Mouse (Mus musculus) intestine, postnatal 0 days (tissue): ENCODE measurements around the gene Fam49a. TPM values are rescaled to one million over a fixed set of nuclear protein-coding genes. Genes with fewer than 3 reads are reported as not detected.

Source experiments
- ATAC-seq: fragments of 200-750 bp; cut with Nextera tagmentation; 2 replicates; pipeline ENCODE4 v1.8.0; 2017; ENCODE audit warnings: mild to moderate bottlenecking, moderate TSS enrichment, moderate library complexity
- H3K27ac ChIP-seq: fragments of 300-500 bp; sonication (generic); 2 replicates; pipeline ENCODE4 v1.5.1; 2014; ENCODE audit warnings: mild to moderate bottlenecking, low read depth, low read length, moderate library complexity
- H3K27me3 ChIP-seq: fragments of 300-500 bp; sonication (generic); replicated peaks from 2 replicates; pipeline ENCODE4 v1.6.1; 2014; ENCODE audit warnings: low read length, mixed read lengths; ENCODE audit not compliant: control insufficient read depth, insufficient read depth
- H3K36me3 ChIP-seq: fragments of 300-500 bp; sonication (generic); 2 replicates; pipeline ENCODE4 v1.6.1; 2014; ENCODE audit warnings: mild to moderate bottlenecking, moderate library complexity; ENCODE audit not compliant: control insufficient read depth, insufficient read depth
- H3K4me1 ChIP-seq: fragments of 300-500 bp; sonication (generic); replicated peaks from 2 replicates; pipeline ENCODE4 v1.6.1; 2014; ENCODE audit warnings: antibody characterized with exemption, low read length, mixed read lengths; ENCODE audit not compliant: control insufficient read depth, insufficient read depth
- H3K4me2 ChIP-seq: fragments of 300-500 bp; sonication (generic); replicated peaks from 2 replicates; pipeline ENCODE4 v1.6.1; 2014; ENCODE audit warnings: low read depth, mild to moderate bottlenecking, moderate library complexity
- H3K4me3 ChIP-seq: fragments of 300-500 bp; sonication (generic); 2 replicates; pipeline ENCODE4 v1.5.1; 2014; ENCODE audit warnings: low read depth, low read length
- H3K9ac ChIP-seq: fragments of 300-500 bp; sonication (generic); 2 replicates; pipeline ENCODE4 v1.6.1; 2014; ENCODE audit warnings: mild to moderate bottlenecking, low read depth, low read length
- H3K9me3 ChIP-seq: fragments of 300-500 bp; sonication (generic); 2 replicates; pipeline ENCODE4 v1.6.1; 2016; ENCODE audit warnings: mixed run types; ENCODE audit not compliant: control insufficient read depth
- CTCF ChIP-seq: sonication (generic); IDR thresholded peaks from 2 replicates; pipeline ENCODE4 v1.5.1; 2016; ENCODE audit warnings: low read depth, mild to moderate bottlenecking, control low read depth, antibody characterized with exemption, moderate library complexity
- WGBS: fragments of 180-500 bp; shearing (Covaris S2); extraction: QIAGEN DNeasy Blood & Tissue Kit; methylation state at CpG from one replicate; pipeline ENCODE4 v1.1.7; 2014; 5-methylcytosine and 5-hydroxymethylcytosine counted together
- polyA plus RNA-seq: library from polyadenylated mRNA; unstranded; fragments of >200 nt; fragmentation: Nextera tagmentation; extraction: Ambion mirVana; gene quantifications from 2 replicates; pipeline ENCODE4 v1.2.1, GENCODE M21; 2015

Fam49a gene
- polyA plus RNA-seq, 1 experiment from 2014 or later, result 4.2 TPM

GRCm38 (mm10) chr12:12343320-12343719 lies 81.4 kb downstream of the Fam49a start:
- Histone ChIP-seq H3K36me3 (no peaks in the 10 kb centered on the region), H3K9ac (no peak overlapping the region), H3K27ac (no peak overlapping the region), H3K4me2 (no peak overlapping the region), H3K9me3 (no peaks in the 10 kb centered on the region), H3K27me3 (no peaks in the 10 kb centered on the region), H3K4me1 (no peaks in the 10 kb centered on the region), H3K4me3 (no peak overlapping the region)
- no peak for TF ChIP-seq CTCF
- no peak for ATAC-seq
- 94% methylated on average over 2 of the region's 2 CpGs for WGBS

- Histone ChIP-seq H3K4me1 (no peaks in the 10 kb centered on the region), H3K36me3 (no peaks in the 10 kb centered on the region), H3K9me3 (no peaks in the 10 kb centered on the region), H3K4me2 (no peak overlapping the region), H3K4me3 (no peak overlapping the region), H3K27ac (no peak overlapping the region), H3K27me3 (no peaks in the 10 kb centered on the region), H3K9ac (no peak overlapping the region)
- TF ChIP-seq CTCF, result no peak
- ATAC-seq, result no peak
- WGBS, result 86% methylated on average over 2 of the region's 2 CpGs
These were observed 86.7 kb downstream of the Fam49a start for GRCm38 (mm10) chr12:12348625-12349024.

GRCm38 (mm10) chr12:12349645-12350288 lies 87.8 kb downstream of the Fam49a start:
- peak; percentile 48 for TF ChIP-seq CTCF
- H3K9ac ChIP-seq, result no peak overlapping the region
- no peaks in the 10 kb centered on the region for H3K9me3 ChIP-seq
- 77% methylated on average over 6 of the region's 6 CpGs for WGBS
- no peaks in the 10 kb centered on the region for H3K4me1 ChIP-seq
- ATAC-seq, result no peak
- H3K27ac ChIP-seq, result no peak overlapping the region
- no peak overlapping the region for H3K4me3 ChIP-seq
- no peaks in the 10 kb centered on the region for H3K27me3 ChIP-seq
- no peak overlapping the region for H3K4me2 ChIP-seq
- H3K36me3 ChIP-seq, result no peaks in the 10 kb centered on the region

GRCm38 (mm10) chr12:12351816-12352552 lies 90.0 kb downstream of the Fam49a start:
- Histone ChIP-seq H3K27me3 (no peaks in the 10 kb centered on the region), H3K9ac (no peak overlapping the region), H3K4me3 (no peak overlapping the region), H3K9me3 (no peaks in the 10 kb centered on the region), H3K4me2 (no peak overlapping the region), H3K4me1 (no peaks in the 10 kb centered on the region), H3K36me3 (no peaks in the 10 kb centered on the region), H3K27ac (no peak overlapping the region)
- TF ChIP-seq CTCF, result no peak
- no peak for ATAC-seq
- WGBS, result 56% methylated on average over 11 of the region's 11 CpGs

GRCm38 (mm10) chr12:12354115-12354653 lies 92.2 kb downstream of the Fam49a start:
- H3K9me3 ChIP-seq, result no peaks in the 10 kb centered on the region
- no peaks in the 10 kb centered on the region for H3K36me3 ChIP-seq
- no peaks in the 10 kb centered on the region for H3K27me3 ChIP-seq
- no peak overlapping the region for H3K27ac ChIP-seq
- H3K4me3 ChIP-seq, result no peak overlapping the region
- no peaks in the 10 kb centered on the region for H3K4me1 ChIP-seq
- no peak for ATAC-seq
- no peak for TF ChIP-seq CTCF
- no peak overlapping the region for H3K9ac ChIP-seq
- no peak overlapping the region for H3K4me2 ChIP-seq
- 36% methylated on average over 10 of the region's 10 CpGs for WGBS

GRCm38 (mm10) chr12:12356048-12356447 lies 94.1 kb downstream of the Fam49a start:
- no peak for ATAC-seq
- H3K36me3 ChIP-seq, result no peaks in the 10 kb centered on the region
- H3K27ac ChIP-seq, result no peak overlapping the region

More at GRCm38 (mm10) chr12:12356048-12356447, 94.1 kb downstream of the Fam49a start:
- Histone ChIP-seq H3K4me3 (no peak overlapping the region), H3K4me2 (no peak overlapping the region), H3K4me1 (no peaks in the 10 kb centered on the region), H3K9ac (no peak overlapping the region), H3K9me3 (no peaks in the 10 kb centered on the region), H3K27me3 (no peaks in the 10 kb centered on the region)
- WGBS, result 80% methylated on average over 9 of the region's 9 CpGs
- TF ChIP-seq CTCF, result no peak
